Mouse (Mus musculus) embryo, embryonic 11.5 days (tissue): ENCODE results near the gene Scn8a.
A peak's percentile ranks its signal among the peaks of the same experiment; 100 is the strongest.
"Not testable (repeated sequence)": the region's sequence is repeated elsewhere in the genome, so short reads cannot be mapped to it uniquely, and the experiment has no call there.

ENCODE experiments used
- DNase-seq: peaks from one replicate; pipeline ENCODE4 v3.0.0-alpha.2; 2012; ENCODE audit warnings: low read depth, low spot score

Gene Scn8a

DNA sequence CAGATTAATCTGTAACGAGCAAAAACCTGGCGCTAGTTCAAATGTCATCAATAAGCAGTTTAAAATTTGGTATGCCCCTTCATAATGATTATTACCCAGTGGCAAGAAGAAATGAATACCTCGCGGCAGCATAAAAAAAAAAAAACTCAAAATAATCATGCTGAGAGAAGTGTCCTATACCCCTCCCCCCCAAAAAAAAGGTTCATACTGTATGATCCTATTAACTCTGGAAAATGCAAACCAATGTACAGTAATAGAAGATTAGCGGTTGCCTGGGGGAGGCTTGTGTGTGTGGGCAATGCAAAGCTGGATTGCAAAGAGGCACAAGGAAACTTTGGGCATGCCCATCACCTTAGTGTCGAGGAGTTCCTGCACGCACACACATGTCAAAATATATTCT lies at the start of gene Scn8a:
TSS of gene Scn8a (plus strand) at position 301 of the 400 bp plus-strand sequence.
- no peak for DNase-seq

DNA sequence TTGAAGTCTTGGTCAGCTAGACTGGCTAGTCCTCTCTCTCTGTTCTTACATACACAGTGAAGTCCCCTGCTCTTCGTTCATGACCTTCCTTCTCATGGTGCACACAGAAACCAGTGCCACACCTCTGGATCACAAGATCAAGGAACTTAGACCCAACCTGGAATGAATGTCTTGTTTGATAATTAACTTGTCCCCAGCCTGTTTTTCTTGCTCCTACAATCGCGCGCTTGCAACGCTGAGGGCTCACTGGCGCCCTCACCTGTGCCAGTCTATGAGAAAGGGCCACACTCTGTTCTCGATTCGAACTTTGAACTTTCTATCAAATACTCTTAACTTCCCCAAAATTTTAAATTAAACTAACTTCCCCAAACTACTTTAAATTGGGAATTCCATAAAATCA lies 47.8 kb upstream of the Scn8a start:
- DNase-seq, result no peak

DNA sequence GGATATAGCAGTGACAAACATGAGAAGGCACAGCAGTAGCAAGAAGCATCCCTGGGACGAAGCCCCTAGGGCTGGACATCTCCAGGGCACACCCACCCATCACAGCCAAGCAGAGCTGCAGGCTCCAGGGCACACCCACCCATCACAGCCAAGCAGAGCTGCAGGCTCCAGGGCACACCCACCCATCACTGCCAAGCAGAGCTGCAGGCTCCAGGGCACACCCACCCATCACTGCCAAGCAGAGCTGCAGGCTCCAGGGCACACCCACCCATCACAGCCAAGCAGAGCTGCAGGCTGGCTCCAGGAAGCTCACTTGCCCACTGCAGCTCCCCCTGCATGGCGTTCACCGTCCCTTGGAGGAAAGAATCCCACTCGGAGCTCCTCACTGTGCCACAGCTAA lies 47.3 kb upstream of the Scn8a start:
- DNase-seq, result not testable (repeated sequence)

DNA sequence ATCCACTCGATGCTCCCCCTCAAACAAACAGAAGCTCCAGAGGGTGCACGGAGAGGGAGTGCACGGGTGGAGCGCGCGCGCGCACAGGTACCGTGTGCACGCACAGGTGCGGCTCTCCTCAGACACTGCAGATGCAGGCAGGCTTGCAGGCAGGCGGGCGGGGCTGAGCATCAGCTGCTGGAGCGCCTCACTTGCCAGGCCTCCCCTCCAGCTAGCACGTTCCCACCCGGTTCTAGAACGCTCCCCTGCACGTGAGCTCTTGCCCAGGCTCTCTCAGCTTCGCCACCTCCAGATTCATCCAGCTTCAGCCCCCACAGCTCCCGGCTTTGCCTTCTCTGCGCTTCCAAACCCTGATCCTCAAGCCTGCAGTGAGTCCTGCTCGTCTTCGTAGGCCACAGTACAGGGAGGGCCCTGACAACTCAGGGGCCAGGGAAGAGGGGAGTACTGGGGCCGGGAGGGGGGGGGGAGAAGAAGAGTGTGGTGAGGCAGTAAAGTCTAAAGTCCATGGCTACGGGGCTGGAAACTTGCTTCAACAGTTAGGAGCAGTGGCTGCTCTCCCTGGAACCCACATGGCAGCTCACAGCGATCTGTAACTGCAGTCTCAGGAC lies 44.3 kb upstream of the Scn8a start:
- DNase-seq, result no peak

DNA sequence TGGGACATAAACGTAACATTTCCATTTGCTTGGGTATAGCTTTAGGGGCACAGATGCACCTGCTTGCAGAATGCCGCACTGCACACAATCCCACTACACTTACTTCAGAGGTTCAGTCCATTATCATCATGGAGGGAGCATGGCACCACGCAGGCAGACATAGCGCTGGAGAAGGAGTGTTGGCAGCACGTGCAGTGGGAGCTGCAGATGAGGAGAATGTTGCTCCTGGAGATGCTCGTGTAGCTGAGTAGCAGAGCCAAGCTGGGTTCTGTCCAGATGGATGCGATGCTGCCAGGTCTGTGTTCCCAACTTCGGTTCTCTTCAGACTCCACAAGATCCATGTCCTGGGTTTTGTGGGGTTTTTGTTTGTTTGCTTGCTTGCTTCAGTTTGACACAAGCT lies 43.6 kb upstream of the Scn8a start:
- DNase-seq, result no peak

DNA sequence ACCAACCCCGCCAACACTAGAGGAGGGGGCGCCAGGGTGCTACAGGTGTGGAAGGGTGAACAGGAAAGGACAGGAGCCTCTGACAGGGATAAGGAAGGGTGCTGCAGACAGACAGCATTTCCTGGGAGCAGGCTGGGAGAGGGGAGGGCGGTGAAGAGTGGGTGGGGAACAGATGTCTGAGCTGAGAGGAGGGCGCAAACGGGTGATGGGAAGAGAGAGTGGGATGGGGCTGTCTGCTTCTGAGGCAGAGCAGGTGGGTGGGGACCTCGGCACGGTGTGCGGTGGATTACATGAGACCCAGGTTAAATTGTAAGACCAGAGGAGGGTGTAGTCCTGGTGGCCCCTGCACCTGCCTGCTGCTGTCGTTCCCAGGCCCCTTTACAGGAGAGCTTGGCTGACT lies 39.9 kb upstream of the Scn8a start:
- DNase-seq, result no peak

DNA sequence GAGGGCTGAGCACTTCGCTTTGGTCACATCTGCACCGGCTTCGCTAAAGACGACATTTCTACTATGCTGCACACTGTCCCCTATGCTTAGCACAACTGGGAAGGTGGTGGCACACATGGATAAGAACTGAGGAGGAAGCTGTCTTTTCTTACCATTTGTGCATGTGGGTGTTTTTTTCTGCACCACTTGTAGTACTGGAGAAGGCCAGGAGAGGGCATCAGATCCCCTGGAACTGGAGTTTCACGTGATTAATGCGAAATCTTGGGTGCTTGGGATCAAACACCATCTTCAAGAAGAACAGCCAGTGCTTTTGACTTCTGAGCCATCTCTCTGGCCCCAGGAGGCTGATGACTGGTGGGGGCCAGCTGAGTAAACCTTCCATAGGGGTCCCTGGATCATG lies 39.0 kb upstream of the Scn8a start:
- DNase-seq, result no peak

DNA sequence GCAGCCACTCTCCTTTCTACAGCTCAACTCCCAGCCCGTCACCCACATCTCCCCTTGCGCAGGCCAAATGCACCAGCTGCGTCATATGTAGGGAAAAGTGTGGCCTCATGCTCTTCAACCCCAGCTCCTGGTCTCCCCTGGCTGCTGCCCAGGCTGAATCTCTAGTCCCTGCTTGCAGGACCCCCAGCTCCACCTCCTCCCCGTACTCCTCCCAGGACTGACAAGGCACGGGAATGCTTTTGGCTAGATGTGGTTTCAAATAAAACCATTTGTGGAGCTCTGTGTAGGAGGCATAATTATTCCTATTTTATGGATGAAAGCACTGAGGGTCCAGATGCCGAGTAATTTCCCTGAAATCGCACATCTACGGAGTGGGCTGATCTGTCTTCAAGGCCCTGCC lies 37.5 kb upstream of the Scn8a start:
- no peak for DNase-seq

DNA sequence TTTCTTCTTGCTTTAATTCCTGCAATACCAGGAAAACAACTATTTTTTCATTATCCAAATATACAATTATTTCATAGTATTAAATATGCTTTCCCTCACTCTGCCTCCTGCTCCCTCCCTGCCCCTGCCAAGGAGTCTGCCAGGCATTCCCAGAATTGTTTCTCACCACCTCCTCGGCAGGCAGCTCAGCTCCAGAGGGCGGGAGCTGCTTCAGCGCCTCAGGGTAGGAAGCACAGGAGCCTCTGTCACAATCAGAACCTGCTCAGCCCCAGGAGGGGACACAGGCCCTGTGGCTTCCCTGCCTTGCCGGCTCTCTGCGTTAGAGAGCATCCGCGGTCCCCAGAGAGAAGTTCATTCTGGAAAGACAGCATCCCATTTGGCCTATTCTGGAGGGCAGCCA lies 36.9 kb upstream of the Scn8a start:
- no peak for DNase-seq

DNA sequence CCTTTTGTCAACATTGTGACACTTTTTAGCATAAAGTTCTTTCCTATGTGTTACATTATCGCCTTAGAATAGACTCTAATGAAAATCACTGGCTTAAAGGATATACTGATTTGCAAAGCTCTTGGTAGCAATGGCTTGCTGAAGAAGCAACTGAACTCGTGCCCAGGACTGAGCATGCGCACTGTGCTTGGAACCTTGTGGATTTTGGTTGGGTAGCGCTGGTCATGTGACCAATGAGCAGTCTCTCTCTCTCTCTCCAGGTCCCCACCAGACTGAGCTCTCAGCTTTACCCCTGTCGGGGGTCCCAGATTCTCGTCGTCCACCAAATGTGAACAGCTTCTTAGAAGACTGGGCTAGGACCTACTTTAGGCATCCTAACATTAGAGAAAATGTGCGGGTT lies 32.9 kb upstream of the Scn8a start:
- no peak for DNase-seq

DNA sequence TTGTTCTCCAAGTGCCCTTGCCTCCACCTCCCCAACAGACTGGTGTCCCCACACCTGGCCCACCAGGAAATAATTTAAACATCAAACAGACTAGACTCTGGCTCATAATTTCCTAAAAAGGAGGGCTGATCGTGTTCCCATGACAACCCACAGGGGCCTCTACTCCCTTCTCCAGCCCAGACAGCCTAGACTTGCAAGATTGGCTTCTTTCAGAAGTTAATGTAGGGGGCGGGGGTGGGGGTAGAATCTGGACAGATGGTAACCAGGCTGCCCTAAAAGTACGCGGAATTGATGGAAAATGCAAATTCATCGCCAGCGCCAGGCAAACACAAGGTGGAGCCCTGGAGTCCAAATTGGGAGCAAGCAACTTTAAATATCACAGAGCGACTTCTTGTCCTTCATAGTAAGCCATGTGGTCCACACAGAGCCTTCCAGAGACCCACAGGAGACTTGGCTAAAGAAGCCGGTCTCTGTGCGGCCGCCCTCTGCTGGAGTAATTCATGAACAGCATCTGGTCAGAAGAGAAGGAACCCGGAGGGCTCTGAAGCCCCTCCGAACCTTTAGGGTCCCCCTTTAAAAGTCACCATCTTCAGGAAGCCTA lies 31.0 kb upstream of the Scn8a start:
- DNase-seq, result no peak

DNA sequence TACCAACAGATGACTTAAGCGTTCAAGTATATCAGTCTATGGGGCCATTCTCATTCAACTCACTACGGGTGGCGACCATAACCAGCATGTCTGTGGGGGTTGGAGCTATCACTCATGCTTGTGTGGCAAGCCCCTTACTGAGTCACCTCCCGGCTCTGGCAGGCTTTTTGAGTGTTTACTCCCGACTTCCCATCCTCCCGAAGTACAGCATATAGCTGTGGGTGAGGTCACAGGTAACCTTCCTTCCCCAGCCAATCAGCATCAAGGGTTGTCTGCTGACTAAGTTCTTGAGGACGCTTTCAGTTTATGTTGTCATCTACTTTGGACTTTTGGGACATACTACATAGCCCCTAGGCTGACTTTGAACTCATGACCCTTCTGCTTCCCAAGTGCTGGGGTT lies 25.3 kb upstream of the Scn8a start:
- DNase-seq, result no peak

DNA sequence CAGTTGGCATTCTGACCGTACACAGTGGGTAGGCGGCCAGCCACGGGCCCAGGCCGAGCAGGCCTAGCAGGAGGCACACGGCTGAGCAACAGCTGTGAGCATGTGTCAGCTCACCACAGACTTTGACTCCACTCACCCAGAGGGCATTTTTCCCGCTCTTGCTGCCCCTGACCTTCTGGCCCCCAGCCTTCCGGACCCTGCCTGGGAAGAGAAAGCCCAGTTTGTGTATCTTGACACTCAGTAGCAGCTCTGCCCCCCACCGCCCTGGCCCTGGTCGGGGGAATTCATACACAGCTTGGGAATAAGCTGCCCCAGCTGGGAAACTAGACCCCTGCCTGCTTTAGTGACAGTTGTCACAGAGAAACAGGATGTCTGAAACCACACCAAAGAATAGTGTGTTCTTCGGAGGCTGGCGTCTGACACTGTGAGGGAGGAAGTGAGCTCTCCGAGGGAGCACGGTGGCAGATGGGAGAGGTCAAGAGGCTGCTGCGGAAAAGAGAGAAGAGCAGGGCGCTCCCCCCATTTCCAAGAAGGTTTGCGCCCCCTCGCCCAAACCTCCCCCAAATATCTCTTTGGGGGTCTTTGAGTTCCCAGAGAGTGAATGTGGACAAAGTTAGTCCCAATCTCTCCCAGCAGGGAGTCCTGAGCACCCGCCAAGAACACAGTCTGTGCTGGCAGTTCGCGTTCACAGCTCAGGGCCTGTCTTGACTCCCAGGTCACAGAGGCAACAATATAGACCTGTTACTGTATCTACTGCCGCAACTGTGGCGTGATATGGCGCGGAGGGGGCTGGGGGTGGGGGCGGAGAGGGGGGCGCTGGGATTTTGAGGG lies 24.4 kb upstream of the Scn8a start:
- DNase-seq, result no peak

DNA sequence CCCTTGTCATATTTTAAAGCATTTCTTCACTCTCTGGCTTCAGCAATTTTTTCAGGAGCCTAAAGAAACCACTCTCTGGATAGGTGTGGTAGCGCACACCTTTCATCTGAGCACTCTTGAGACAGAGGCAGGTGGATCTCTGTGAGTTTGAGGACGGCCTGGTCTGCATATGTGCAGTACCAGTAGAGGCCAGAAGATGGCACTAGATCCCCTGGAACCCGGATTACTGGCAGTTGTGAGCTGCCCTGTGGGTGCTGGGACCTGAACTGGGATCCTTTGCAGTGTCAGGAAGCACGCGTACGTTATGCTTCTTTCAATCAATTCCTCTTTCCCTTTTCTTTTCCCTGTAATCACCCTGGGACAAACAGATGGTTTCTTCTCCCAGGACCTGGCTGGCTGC lies 22.5 kb upstream of the Scn8a start:
- no peak for DNase-seq

DNA sequence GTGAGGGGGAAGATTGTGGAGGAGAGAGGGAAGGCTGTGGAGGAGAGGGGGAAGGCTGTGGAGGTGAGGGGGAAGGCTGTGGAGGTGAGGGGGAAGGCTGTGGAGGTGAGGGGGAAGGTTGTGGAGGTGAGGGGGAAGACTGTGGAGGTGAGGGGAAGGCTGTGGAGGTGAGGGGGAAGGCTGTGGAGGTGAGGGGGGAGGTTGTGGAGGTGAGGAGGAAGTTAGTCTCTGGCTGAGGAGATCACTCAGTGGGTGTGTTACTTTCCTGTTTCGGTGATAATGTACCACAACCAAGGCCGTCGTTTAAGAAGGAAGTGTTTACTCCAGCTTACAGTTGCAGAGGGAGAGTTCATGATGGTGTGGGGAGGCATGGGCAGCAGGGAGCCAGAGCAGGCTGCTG lies 12.1 kb upstream of the Scn8a start:
- DNase-seq, result no peak

DNA sequence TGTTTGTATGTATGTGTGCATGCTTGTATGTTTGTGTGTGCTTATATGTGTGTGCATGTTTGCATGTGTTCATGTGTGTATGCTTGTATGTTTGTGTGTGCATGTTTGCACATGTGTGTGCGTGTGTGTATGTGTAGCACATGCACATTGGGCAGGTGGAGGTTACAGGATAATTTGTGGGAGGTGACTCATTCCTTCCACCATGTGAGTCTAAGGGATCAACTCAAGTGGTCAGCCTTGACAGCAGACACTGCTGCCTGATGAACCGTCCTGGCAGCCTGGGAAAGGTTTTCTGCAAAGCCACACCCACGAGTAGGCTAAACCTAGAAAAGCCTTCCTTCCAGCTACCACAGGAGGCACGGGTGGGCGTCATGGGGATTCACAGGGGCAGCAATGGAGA lies 8.8 kb upstream of the Scn8a start:
- DNase-seq, result no peak

DNA sequence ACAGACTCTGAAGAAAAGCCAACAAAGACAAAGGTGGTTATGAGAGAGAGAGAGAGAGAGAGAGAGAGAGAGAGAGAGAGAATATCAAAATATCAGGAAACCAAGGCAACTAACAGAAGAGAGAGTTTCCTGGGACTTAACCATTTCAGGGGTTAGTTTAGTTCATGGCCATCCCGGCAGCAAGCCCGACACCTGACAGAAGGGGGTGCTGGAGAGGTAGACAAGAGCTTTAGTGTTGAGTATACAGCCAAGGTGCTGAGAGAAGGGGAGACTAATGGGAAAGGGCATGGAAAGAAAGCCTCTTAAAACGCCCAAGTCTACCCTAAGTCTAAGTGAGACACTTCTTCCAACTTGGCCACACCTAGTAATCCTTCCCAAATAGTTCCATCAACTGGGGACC lies 4.1 kb upstream of the Scn8a start:
- no peak for DNase-seq

DNA sequence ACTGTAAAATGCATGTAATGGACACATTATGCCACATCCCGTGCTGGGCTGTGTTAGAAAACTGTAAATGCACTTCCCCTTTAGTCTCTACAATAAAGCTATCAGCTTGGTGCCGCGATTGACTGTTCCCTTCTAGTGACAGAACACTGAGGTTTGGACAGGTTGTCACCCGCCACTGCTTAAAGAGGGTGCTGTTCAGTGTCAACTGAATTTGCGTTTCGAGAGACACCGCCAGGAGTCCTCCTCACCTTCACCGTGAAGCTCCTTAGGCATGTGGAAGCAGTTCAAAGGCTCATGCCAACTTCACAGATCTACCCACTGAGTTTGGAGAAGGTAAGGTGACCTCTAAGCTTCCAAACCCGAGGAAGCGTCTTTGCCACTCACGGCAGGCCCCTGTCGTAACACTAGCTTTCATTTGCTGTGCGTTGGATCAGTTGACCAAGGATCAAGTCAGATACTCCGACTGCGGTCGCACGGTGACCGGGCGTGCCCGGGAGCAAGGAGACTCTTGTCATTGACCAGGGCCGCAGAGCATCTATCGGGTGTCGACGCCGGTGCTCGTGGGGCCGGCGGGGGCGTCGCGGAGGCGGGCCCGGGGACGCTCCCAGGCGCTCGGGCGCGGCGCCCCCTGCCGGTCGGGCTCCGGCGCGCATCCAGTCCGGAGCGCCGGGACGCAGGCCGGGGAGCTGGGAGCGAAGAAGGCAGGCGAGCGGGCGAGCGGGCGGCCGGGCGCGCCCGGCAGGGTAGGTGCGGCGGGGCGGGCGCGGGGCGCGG lies 530 bp downstream of the Scn8a start:
- peak; percentile 58 for DNase-seq

DNA sequence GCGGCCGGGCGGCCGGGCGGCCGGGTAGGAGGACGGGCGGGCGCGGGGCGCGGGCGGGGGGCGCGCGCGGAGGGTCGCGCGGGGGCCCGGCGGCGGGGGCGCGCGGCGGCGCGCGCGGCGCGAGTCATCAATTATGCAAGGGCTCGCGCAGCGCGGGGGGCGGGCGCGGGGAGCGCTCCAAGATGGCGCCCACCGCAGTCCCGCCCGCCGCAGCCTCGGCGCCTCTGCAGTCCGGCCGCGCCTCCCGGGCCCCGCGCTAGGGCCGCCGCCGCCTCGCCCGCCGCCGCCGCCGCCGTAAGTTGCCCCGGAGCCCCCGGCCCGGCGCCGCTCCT lies 1.1 kb downstream of the Scn8a start:
- no peak for DNase-seq

DNA sequence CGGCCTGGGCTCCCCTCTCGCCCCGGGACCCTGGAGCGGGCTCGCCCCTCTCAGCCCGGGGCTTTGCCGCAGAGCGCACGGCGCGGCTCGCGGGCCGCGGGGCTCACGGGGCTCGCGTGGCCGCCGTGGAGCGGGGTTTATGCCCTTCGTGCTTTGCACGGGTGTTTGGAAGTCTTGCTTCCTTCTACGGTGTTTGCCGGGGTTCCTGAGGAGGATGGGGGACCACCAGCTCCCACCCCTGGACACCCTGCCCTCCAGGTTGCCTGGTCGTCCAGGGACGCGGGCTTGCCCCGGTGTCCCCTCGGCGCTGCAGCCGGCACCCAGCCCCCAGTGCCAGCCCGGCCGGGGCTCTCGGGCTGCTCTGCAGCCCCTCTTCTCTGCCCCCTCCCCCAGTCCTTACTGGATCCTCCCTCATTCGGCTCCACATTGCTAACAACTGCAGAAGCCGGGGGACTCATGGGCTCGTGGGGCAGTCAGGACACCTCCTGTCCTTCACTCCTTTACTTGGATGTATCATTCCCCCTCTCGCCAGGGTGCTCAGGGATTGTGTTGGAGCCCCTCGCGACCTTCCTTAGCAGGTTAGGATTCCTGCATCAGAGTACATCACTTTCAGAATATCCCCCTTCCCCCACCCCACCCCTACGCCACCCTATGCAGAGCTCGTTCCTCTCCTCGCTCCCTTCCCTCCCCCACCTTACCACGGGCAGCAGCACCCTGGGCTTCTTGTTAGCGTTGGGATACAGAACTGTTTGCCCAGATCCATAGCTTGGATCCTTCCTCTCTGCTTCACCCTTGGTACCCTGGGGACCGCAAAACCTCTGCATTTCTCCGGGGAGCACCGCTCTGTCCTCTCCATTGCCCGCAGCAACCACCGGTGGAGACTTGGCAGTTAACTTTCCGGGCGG lies 1.7 kb downstream of the Scn8a start:
- DNase-seq, result no peak

DNA sequence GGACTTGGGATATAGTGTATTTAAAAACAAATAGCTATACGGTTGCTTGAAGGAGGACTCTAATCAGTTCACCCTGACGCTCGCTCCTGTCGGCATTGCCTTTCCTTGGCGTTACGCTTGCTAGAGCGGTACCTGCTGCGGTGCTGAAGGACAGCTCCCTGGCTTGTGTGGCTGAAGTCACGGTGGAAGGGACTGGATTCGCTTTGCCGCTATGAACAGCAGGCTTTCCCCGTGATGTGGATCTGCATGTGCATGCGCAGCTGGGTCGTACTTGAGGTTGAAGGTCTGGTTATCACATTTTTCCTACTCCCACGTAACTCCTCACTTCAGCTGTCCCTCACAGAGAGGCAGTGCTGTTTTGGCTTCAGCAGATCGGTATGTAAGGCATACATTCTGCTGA lies 3.5 kb downstream of the Scn8a start:
- DNase-seq, result peak; percentile 84
